Comparison of ENCODE assay signal across 8 mouse cellular contexts in genomic region chr10:81138131-81138782, GRCm38 (mm10). TPM values are rescaled to one million over a fixed set of nuclear protein-coding genes. Genes with fewer than 3 reads are reported as not detected.
DNase-seq lines count a peak whose midpoint lies in the region; ATAC-seq and TF ChIP-seq lines count a peak whose summit lies in the region.

No protein-coding gene starts in this region.

- no peaks in the 10 kb centered on the region for H3K27me3 ChIP-seq in C2C12 (ENCODE audit: control insufficient read depth, insufficient read depth, insufficient read length)
- peaks cover 5% of the 10 kb centered on the region for H3K27me3 ChIP-seq in heart, embryonic 14.5 days (ENCODE audit: control insufficient read depth, insufficient read depth, low read length)
- peaks cover 29% of the 10 kb centered on the region for H3K27me3 ChIP-seq in midbrain, embryonic 12.5 days

- under 1% methylated on average over 20 of the region's 24 CpGs for WGBS in heart, embryonic 14.5 days
- 0% methylated on average over 23 of the region's 24 CpGs for whole genome bisulfite sequencing in midbrain, embryonic 12.5 days

- peaks cover 45% of the 10 kb centered on the region for H3K79me3 ChIP-seq in C2C12 (ENCODE audit: low read depth)

- H3K9ac ChIP-seq in heart, embryonic 14.5 days (ENCODE audit: low read length) = peak overlapping the region; percentile 90
- H3K9ac ChIP-seq in midbrain, embryonic 12.5 days (replicated peaks) = peak overlapping the region; percentile 92

- H3ac ChIP-seq in C2C12 (ENCODE audit: control insufficient read depth, insufficient read length, low read depth) = peak overlapping the region; percentile 93

- no peak for ATAC-seq in heart, embryonic 14.5 days (ENCODE audit: insufficient number of reproducible peaks, insufficient read depth, low FRiP score, low read depth)
- ATAC-seq in midbrain, embryonic 12.5 days (ENCODE audit: low FRiP score, low read depth) = peak; percentile 1; the same call in 1 of the 2 replicates

- peak overlapping the region; percentile 94 for H3K4me2 ChIP-seq in heart, embryonic 14.5 days (ENCODE audit: low read length)
- peak overlapping the region; percentile 88 for H3K4me2 ChIP-seq in midbrain, embryonic 12.5 days (replicated peaks)

- H3K27ac ChIP-seq in heart, embryonic 14.5 days (replicated peaks in 1 of 2; ENCODE audit: control insufficient read depth in 1 of 2, insufficient read depth in 1 of 2, low read depth in 2 of 2, low read length in 2 of 2) = peak overlapping the region; percentile 88 to 94
- H3K27ac ChIP-seq in midbrain, embryonic 12.5 days (replicated peaks) = peak overlapping the region; percentile 88

- peak overlapping the region; percentile 93 for H3K4me3 ChIP-seq in C2C12 (ENCODE audit: insufficient read depth, poor library complexity, severe bottlenecking)
- H3K4me3 ChIP-seq in heart, embryonic 14.5 days (ENCODE audit: control insufficient read depth in 1 of 2, insufficient read depth in 1 of 2, low read depth in 1 of 2, low read length in 2 of 2) = peak overlapping the region; percentile 80 to 97
- H3K4me3 ChIP-seq in midbrain, embryonic 12.5 days = peak overlapping the region; percentile 83

- peaks cover 38 to 61% of the 10 kb centered on the region in 2 experiments for H3K4me1 ChIP-seq in heart, embryonic 14.5 days (ENCODE audit: control insufficient read depth in 2 of 2, insufficient read depth in 2 of 2, low read length in 2 of 2)
- peaks cover 57% of the 10 kb centered on the region for H3K4me1 ChIP-seq in midbrain, embryonic 12.5 days

- no peak for TF ChIP-seq CTCF in C2C12 (IDR thresholded peaks at IDR 0.05; ENCODE audit: control insufficient read depth, insufficient read depth, insufficient read length)

- peaks cover 4% of the 10 kb centered on the region for H3K36me3 ChIP-seq in C2C12 (ENCODE audit: control insufficient read depth, insufficient read depth)
- H3K36me3 ChIP-seq in heart, embryonic 14.5 days (ENCODE audit: control insufficient read depth, insufficient read depth, low read length) = 0 out of 2 replicates have a peak, but pooled peaks cover 6% of the 10 kb centered on the region
- peaks cover 2% of the 10 kb centered on the region; the same call in 1 of the 2 replicates for H3K36me3 ChIP-seq in midbrain, embryonic 12.5 days

- DNase-seq in adrenal gland, postnatal 14 days = peak; percentile 75
- DNase-seq in adrenal gland, adult 8-10 months = no peak
- peak; percentile 74 to 75 for DNase-seq in cerebellum, postnatal 10 days
- peak; percentile 29 to 56 for DNase-seq in kidney, postnatal 36 days
- DNase-seq in yolk sac, embryonic 10.5 days (ENCODE audit: low spot score) = peak; percentile 50

- peaks cover 56% of the 10 kb centered on the region for H3K79me2 ChIP-seq in C2C12 (ENCODE audit: control insufficient read depth, insufficient read depth)

- H3K9me3 ChIP-seq in heart, embryonic 14.5 days (ENCODE audit: control insufficient read depth, low read length) = no peaks in the 10 kb centered on the region
- no peaks in the 10 kb centered on the region for H3K9me3 ChIP-seq in midbrain, embryonic 12.5 days

TF ChIP-seq in C2C12, 6 proteins besides CTCF, POLR2A, EP300 and RAD21:
- TF ChIP-seq MYOD1 (IDR thresholded peaks at IDR 0.05; ENCODE audit: control insufficient read depth, insufficient read length, low read depth) = no peak
- TF ChIP-seq USF1 (IDR thresholded peaks at IDR 0.05; ENCODE audit: low read depth) = no peak
- no peak for TF ChIP-seq CEBPB (IDR thresholded peaks at IDR 0.05; ENCODE audit: low read depth)
- TF ChIP-seq MYOG (IDR thresholded peaks at IDR 0.05; ENCODE audit: control insufficient read depth, extremely low read depth, insufficient read length) = no peak
- peak; percentile 57 for TF ChIP-seq MAX (IDR thresholded peaks at IDR 0.05)
TF ChIP-seq in C2C12: peak in this region for 1.

RNA-seq across cellular contexts. Expression of gene Zbtb7a, which starts 3.2 kb away (rescaled TPM):
- 66.9 and 73.8 TPM in 2 replicates for total RNA-seq in adrenal gland, postnatal 14 days (2021)
- 10 to 100 TPM; 86.5 to 94.0 (median 92.3) TPM for total RNA-seq in adrenal gland, adult 8-10 months (2022)
- polyA plus RNA-seq in C2C12 (2012; fragmentation: generic; extraction: Trizol) = 19.9 TPM
- 16.8 and 18.8 TPM in 2 replicates for polyA plus RNA-seq in heart, embryonic 14.5 days (2014; fragmentation: Nextera tagmentation; extraction: Ambion mirVana)
- polyA plus RNA-seq in midbrain, embryonic 12.5 days (2016; fragmentation: Nextera tagmentation; extraction: Ambion mirVana) = 14.6 and 15.9 TPM in 2 replicates

RNA-seq across cellular contexts. Expression of gene Pias4, which starts 29.5 kb away (rescaled TPM):
- total RNA-seq in adrenal gland, postnatal 14 days (2021) = 27.3 and 28.3 TPM in 2 replicates
- 10 to 100 TPM; 22.8 to 32.5 (median 30.1) TPM for total RNA-seq in adrenal gland, adult 8-10 months (2022)
- 31.6 TPM for polyA plus RNA-seq in C2C12 (2012; fragmentation: generic; extraction: Trizol)
- polyA plus RNA-seq in heart, embryonic 14.5 days (2014; fragmentation: Nextera tagmentation; extraction: Ambion mirVana) = 33.5 and 34.0 TPM in 2 replicates
- polyA plus RNA-seq in midbrain, embryonic 12.5 days (2016; fragmentation: Nextera tagmentation; extraction: Ambion mirVana) = 58.6 and 64.9 TPM in 2 replicates

RNA-seq across cellular contexts. Expression of gene Map2k2, which starts 32.5 kb away (rescaled TPM):
- 161 and 163 TPM in 2 replicates for total RNA-seq in adrenal gland, postnatal 14 days (2021)
- total RNA-seq in adrenal gland, adult 8-10 months (2022) = 100 to 1,000 TPM; 169 to 227 (median 204) TPM
- polyA plus RNA-seq in C2C12 (2012; fragmentation: generic; extraction: Trizol) = 92.2 TPM
- polyA plus RNA-seq in heart, embryonic 14.5 days (2014; fragmentation: Nextera tagmentation; extraction: Ambion mirVana) = 147 and 159 TPM in 2 replicates
- polyA plus RNA-seq in midbrain, embryonic 12.5 days (2016; fragmentation: Nextera tagmentation; extraction: Ambion mirVana) = 245 and 248 TPM in 2 replicates

RNA-seq across cellular contexts. Expression of gene Eef2, which starts 38.2 kb away (rescaled TPM):
- 1,390 and 1,511 TPM in 2 replicates for total RNA-seq in adrenal gland, postnatal 14 days (2021)
- total RNA-seq in adrenal gland, adult 8-10 months (2022) = 1,000 to 10,000 TPM; 1,447 to 1,655 (median 1,598) TPM
- 2,537 TPM for polyA plus RNA-seq in C2C12 (2012; fragmentation: generic; extraction: Trizol)
- polyA plus RNA-seq in heart, embryonic 14.5 days (2014; fragmentation: Nextera tagmentation; extraction: Ambion mirVana) = 331 and 337 TPM in 2 replicates
- polyA plus RNA-seq in midbrain, embryonic 12.5 days (2016; fragmentation: Nextera tagmentation; extraction: Ambion mirVana) = 531 and 534 TPM in 2 replicates

RNA-seq across cellular contexts. Expression of gene Creb3l3, which starts 39.6 kb away (rescaled TPM):
- 2.5 and 26.5 TPM in 2 replicates for total RNA-seq in adrenal gland, postnatal 14 days (2021)
- total RNA-seq in adrenal gland, adult 8-10 months (2022) = 1 to 10 TPM in 2 of 4 experiments, under 1 TPM in 2; 0.35 to 2.7 (median 1.3) TPM
- 0.06 TPM for polyA plus RNA-seq in C2C12 (2012; fragmentation: generic; extraction: Trizol)
- 0.27 and 0.46 TPM in 2 replicates for polyA plus RNA-seq in heart, embryonic 14.5 days (2014; fragmentation: Nextera tagmentation; extraction: Ambion mirVana)
- polyA plus RNA-seq in midbrain, embryonic 12.5 days (2016; fragmentation: Nextera tagmentation; extraction: Ambion mirVana) = 0.22 and 0.28 TPM in 2 replicates
